Mouse (Mus musculus): ENCODE data around the gene Spsb1. TPM values are rescaled to one million over a fixed set of nuclear protein-coding genes. Genes with fewer than 3 reads are reported as not detected.

The Spsb1 gene
- polyA plus RNA-seq, 1 experiment from 2014 or later = 6.8 TPM

DNA sequence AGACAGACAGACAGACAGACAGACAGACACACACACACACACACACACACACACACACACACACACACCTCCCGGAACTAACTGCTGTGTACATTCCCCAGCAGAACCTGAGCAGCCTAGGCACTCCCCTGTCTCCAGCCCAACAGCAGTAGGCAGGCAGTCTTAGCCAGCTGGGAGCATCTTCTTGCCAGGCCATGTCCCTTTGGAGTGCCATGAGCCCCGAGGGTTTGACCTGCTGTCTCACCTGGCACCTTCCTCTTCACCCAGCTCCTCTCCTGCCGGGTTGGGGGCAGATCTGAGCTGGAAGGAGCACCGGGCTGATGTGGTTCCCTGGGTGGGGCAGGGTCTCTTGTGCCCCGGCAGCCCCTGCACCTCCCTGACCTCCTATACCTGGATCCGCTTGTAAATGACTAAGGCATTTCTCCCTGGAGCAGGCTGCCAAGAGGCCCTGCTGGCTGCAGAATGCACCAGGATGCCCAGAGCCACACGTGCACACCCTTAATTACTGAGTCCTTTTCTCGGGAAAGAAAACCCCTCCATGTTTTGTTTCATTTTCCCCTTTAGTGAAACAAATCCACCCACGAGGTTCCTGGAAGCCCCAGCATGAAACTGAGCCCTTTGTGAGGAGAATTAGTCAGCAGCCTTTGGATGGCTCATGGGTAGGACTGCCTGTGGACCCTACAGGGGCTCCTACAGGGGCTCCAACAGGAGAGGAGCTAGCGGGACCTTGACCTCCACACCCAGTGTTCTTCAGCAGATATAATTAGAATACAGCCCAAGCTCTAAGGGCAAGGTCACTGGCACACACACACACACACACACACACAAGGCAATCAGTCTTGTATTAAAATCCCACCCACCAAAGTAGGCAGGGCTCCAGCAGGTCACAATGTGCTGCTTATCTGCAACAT is 11.8 kb downstream of the Spsb1 start:
- ATAC-seq (replicated peaks) = no peak
- peaks cover 22% of the 10 kb centered on the region for H3K4me1 ChIP-seq
- 35% methylated on average over 10 of the region's 10 CpGs for WGBS

DNA sequence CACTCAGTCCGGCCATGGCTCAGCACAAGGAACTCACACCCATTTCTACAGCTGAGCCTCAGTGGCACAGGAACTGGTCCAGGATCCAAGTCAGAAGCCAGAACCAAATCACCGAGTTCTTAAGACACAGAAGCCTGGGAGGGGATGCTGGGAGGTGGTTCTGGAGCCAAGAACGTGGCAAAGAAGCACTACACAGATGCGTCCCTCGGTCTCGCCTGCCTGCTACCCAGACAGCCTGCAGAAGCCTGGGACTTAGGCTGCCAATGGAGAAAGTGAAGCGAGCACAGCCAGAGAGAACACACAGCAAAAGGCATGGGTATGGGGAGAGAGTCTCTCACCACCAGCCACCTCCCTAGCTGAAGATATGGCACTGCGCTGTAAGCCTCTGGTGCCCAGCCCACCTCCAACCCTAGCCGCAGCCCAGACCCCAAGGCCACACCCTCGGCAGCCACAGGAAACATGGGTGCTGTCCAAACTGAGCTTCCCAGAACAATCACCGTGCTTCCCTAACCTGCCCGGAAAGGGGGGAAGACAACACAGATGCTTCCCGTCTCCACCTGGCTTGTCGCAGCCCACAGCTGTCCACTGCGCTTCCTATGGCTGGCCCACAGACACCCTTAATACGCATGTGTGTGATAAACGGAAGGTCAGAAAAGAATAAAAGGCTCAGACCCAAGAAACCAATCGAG is 13.6 kb downstream of the Spsb1 start:
- Histone ChIP-seq H3K36me3 (no peaks in the 10 kb centered on the region), H3K4me2 (replicated peaks) (no peak overlapping the region), H3K4me1 (peaks cover 22% of the 10 kb centered on the region), H3K27ac (replicated peaks) (no peak overlapping the region), H3K27me3 (no peaks in the 10 kb centered on the region), H3K9me3 (no peaks in the 10 kb centered on the region), H3K9ac (replicated peaks) (no peak overlapping the region), H3K4me3 (no peak overlapping the region)
- 76% methylated on average over 18 of the region's 18 CpGs for WGBS
- ATAC-seq (replicated peaks) = no peak

More for the DNA sequence above, 11.8 kb downstream of the Spsb1 start:
- Histone ChIP-seq H3K9ac (replicated peaks) (no peak overlapping the region), H3K36me3 (no peaks in the 10 kb centered on the region), H3K27me3 (no peaks in the 10 kb centered on the region), H3K9me3 (no peaks in the 10 kb centered on the region), H3K4me3 (no peak overlapping the region), H3K27ac (replicated peaks) (no peak overlapping the region), H3K4me2 (replicated peaks) (no peak overlapping the region)

DNA sequence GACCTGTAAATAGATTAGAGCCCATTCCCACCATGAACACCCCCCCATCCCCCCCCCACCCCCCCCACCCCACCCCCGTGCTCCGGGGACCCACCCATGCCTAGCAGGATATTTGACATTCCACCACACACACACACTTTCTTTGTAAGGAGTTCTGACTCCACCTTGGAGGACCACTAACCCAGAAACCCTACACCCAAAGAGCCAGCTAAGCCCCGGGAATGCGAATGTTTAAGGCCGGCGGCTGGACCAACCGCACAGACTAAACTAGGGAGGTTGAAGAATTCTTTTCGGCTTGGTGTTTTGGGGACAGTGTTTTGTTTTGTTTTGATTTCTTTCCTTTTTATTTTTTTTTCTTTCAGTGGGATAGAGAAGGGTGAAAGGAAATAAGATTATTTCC is 16.1 kb downstream of the Spsb1 start:
- H3K27ac ChIP-seq (replicated peaks) = no peak overlapping the region
- no peak overlapping the region for H3K9ac ChIP-seq (replicated peaks)
- no peak for ATAC-seq (replicated peaks)
- no peak overlapping the region for H3K4me3 ChIP-seq
- H3K27me3 ChIP-seq = no peaks in the 10 kb centered on the region
- H3K9me3 ChIP-seq = no peaks in the 10 kb centered on the region
- H3K4me1 ChIP-seq = peaks cover 7% of the 10 kb centered on the region
- no peak overlapping the region for H3K4me2 ChIP-seq (replicated peaks)
- WGBS = 68% methylated on average over 8 of the region's 8 CpGs
- no peaks in the 10 kb centered on the region for H3K36me3 ChIP-seq

DNA sequence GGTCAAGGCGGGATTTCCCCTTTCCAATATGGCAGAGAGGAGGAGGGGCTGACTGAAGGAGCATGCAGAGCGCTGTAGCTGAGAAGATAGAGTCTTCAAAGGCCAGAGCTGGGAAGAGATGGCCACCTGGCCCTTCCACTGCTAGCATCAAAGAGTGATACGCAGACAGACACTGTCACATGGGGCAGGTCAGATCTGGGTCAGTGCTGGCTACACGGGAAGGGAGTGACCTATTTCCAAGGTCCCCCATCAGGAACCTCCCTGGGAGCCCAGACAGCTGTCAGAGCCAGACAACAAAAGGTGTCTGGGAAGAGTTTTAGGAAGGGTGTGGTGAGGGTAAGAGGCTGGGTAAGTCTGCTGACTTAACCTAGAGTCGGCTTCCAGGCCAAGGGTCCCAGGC is 17.9 kb downstream of the Spsb1 start:
- Histone ChIP-seq H3K4me1 (no peaks in the 10 kb centered on the region), H3K36me3 (no peaks in the 10 kb centered on the region), H3K9ac (replicated peaks) (no peak overlapping the region), H3K9me3 (no peaks in the 10 kb centered on the region), H3K4me3 (no peak overlapping the region), H3K4me2 (replicated peaks) (no peak overlapping the region), H3K27ac (replicated peaks) (no peak overlapping the region), H3K27me3 (no peaks in the 10 kb centered on the region)
- WGBS = 75% methylated on average over 5 of the region's 5 CpGs
- no peak for ATAC-seq (replicated peaks)

DNA sequence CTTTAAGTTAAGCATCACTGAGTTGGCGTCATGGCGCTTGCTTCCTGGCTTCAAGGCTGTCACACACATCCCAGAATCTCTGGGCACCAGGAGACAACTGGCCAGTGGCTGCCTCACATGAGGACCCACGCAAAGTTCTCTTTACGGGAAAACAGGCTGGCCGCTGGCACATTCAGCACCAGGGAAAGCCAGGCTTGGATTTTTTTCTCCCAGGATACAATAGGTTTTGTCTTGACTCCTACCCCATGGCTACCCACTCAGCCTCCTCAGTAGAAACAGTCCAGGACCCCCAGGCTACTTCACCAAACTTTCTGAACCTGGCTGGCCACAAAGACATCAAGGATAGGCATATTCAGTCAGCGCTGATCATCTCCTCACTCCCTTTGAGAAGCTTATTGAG is 19.4 kb downstream of the Spsb1 start:
- WGBS = 88% methylated on average over 6 of the region's 6 CpGs
- H3K9ac ChIP-seq (replicated peaks) = no peak overlapping the region
- no peaks in the 10 kb centered on the region for H3K36me3 ChIP-seq
- no peak for ATAC-seq (replicated peaks)
- H3K27me3 ChIP-seq = no peaks in the 10 kb centered on the region
- no peaks in the 10 kb centered on the region for H3K4me1 ChIP-seq
- H3K4me3 ChIP-seq = no peak overlapping the region
- H3K27ac ChIP-seq (replicated peaks) = no peak overlapping the region
- no peaks in the 10 kb centered on the region for H3K9me3 ChIP-seq
- H3K4me2 ChIP-seq (replicated peaks) = no peak overlapping the region

DNA sequence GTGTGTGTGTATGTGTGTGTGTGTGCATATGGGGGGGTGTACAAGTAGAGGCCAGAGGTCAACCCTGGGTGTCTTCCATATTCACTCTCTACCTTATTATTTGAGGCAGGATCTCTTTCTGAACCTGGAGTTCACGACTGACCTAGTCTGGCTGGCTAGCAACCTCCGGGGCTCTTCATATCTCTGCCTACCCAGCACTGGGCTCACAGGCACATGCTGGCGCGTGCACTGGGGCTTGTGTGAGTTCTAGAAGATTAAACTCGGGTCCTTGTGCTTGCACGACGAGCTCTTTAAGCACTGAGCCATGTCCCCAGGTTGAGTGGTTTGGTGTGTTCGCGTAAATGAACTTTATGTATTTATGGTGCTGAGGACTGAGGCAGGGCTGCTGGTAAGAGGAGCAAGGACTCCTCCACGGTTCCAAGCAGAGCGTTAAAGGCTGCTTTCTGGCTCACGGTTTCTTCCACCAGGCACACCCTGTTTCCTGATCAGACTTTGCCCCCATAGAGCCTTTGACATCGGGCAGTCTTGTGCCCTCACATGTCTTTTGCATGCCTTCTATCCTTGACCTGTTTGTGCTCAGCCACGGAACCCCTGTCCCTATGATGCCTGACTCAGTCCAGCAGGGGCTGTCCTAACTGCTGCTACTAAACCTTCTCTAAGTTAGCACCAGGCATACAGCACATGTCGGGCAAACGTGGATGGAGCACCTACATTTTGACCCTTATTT is 21.2 kb downstream of the Spsb1 start:
- 89% methylated on average over 16 of the region's 16 CpGs for WGBS
- no peaks in the 10 kb centered on the region for H3K9me3 ChIP-seq
- H3K4me3 ChIP-seq = no peak overlapping the region
- H3K27me3 ChIP-seq = no peaks in the 10 kb centered on the region
- ATAC-seq (replicated peaks) = no peak
- H3K9ac ChIP-seq (replicated peaks) = no peak overlapping the region
- no peak overlapping the region for H3K4me2 ChIP-seq (replicated peaks)
- no peaks in the 10 kb centered on the region for H3K36me3 ChIP-seq
- no peak overlapping the region for H3K27ac ChIP-seq (replicated peaks)
- H3K4me1 ChIP-seq = no peaks in the 10 kb centered on the region

DNA sequence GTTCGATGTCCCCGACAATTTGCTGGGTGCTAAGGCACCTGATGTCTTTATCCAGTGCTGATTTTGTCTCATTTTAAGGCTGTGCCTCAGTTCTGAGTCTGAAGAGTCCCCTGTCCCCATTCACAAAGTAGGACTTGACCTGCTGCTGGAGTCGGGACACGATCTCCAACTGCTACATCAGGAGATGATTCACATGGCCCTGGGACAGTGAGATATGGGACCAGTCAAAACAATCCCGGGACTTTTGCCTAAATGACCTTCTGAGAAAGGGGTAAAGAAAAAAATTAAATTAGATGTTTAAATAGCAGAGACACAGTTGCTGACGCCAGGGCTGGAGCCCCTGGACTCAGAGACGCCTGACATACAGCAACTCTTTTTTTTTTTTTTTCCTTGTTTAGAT is 21.8 kb downstream of the Spsb1 start:
- Histone ChIP-seq H3K9ac (replicated peaks) (no peak overlapping the region), H3K27ac (replicated peaks) (no peak overlapping the region), H3K9me3 (no peaks in the 10 kb centered on the region), H3K4me2 (replicated peaks) (no peak overlapping the region), H3K4me3 (no peak overlapping the region), H3K36me3 (no peaks in the 10 kb centered on the region), H3K4me1 (no peaks in the 10 kb centered on the region), H3K27me3 (no peaks in the 10 kb centered on the region)
- WGBS = 92% methylated on average over 7 of the region's 7 CpGs
- ATAC-seq (replicated peaks) = no peak

DNA sequence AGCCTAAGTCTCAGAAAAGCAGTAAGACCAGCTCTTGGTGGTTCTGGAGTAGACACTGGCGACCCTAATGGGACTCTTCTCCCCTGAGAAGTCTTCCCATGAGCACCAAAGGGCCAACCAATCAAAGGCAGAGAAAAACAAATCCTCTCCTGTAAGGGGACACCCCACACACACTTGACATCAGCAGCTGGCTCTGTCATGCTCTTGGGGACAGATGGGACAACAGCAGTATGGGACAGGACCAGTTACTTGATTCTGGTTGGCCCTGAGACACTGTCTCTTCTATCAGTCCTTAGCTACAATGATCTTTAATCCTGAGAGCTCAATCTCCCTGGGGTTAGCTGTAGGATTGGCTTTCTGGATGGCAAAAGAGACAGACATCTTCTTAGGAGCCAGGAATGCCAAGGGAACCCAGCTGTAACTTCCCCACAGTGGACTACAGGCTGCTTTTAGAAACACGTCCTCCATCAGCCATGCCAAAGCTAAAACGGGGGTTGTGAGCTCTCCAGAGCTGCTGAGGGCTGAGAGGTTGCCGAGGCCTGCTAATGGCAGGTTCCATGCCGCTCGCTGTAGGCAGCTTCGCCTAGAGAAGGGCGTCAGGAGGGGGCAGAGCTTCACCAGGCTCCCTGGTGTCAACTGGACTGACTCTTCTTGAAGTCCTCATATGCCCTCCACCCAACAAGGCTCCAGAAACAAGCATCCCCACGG is 22.6 kb downstream of the Spsb1 start:
- no peaks in the 10 kb centered on the region for H3K36me3 ChIP-seq
- H3K4me1 ChIP-seq = no peaks in the 10 kb centered on the region
- no peak overlapping the region for H3K4me2 ChIP-seq (replicated peaks)
- H3K27ac ChIP-seq (replicated peaks) = no peak overlapping the region
- no peak overlapping the region for H3K4me3 ChIP-seq
- ATAC-seq (replicated peaks) = no peak
- H3K27me3 ChIP-seq = no peaks in the 10 kb centered on the region
- no peaks in the 10 kb centered on the region for H3K9me3 ChIP-seq
- H3K9ac ChIP-seq (replicated peaks) = no peak overlapping the region
- 84% methylated on average over 9 of the region's 9 CpGs for WGBS

DNA sequence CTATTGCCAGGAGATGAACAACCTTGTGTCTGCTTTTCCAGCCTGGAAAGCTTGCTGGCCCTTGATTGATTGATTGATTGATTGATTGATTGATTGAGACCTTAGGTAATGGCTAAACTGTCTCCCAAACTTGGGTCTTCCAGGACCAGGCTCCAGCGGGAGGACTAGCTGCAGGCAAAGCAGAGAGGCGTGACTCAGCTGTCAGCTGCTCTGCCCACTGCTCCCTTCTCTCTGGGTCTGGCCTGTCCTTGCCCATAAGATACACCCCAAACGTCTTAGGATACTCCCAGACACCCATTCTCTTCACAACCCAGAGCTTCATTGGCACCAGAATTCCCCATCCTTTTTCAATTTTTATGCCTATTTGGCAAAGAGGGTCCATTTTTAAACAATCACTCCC is 24.1 kb downstream of the Spsb1 start:
- Histone ChIP-seq H3K36me3 (no peaks in the 10 kb centered on the region), H3K9ac (replicated peaks) (no peak overlapping the region), H3K4me2 (replicated peaks) (no peak overlapping the region), H3K27me3 (no peaks in the 10 kb centered on the region), H3K4me3 (no peak overlapping the region), H3K4me1 (no peaks in the 10 kb centered on the region), H3K27ac (replicated peaks) (no peak overlapping the region), H3K9me3 (no peaks in the 10 kb centered on the region)
- 75% methylated on average over 3 of the region's 3 CpGs for WGBS
- no peak for ATAC-seq (replicated peaks)

DNA sequence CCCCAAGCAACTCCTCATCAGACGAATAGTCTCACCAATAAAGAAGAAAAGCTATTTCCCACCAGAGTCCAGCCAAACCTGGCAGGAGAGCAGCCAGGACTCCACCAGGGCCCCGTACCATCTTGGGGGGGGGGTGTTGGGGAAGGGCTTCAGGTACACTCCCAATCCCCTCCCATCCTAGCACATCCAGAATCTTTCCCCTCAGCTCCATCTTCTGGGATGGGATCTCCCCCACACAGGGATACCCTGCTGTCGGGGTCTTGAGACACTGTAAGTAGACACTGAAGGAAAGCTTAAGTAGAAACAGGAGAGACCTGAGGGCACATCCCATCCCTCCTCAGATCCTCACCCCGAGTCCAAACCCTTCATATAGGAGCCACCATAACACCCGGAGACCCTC is 31.8 kb downstream of the Spsb1 start:
- H3K4me2 ChIP-seq (replicated peaks) = no peak overlapping the region
- WGBS = 77% methylated on average over 4 of the region's 5 CpGs
- no peaks in the 10 kb centered on the region for H3K36me3 ChIP-seq
- no peak for ATAC-seq (replicated peaks)
- H3K4me1 ChIP-seq = peaks cover 14% of the 10 kb centered on the region
- no peak overlapping the region for H3K4me3 ChIP-seq
- no peak overlapping the region for H3K27ac ChIP-seq (replicated peaks)
- no peak overlapping the region for H3K9ac ChIP-seq (replicated peaks)
- no peaks in the 10 kb centered on the region for H3K27me3 ChIP-seq
- H3K9me3 ChIP-seq = no peaks in the 10 kb centered on the region

DNA sequence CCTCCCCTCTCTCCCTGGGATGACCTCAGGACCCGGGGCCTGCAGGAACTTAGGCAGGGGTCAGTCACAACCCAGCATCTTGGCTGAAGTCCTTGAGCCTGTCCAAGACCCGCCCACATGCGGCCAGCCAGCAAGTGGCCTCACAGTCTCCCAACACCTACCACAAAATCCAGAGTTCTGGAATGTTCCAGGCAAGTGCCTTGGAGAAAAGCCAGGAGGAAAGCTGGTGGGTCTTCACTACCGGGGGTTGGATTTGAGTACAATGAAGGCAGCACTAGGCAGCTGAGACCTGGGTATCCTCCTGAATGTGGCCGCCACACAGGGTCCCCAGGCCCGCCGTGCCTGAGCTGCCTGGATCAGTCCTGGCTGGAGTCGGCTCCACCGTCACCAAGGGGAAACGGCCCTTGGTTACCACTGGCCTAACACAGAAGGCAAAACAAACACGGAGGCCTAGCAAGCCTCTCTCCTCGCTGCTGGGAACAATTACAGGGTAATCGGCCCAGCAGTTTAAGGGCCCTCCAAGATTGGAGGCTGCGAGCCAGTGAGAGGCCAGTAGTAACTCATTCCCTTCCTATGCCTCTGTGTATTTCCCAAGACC is 32.6 kb downstream of the Spsb1 start:
- ATAC-seq (replicated peaks) = 0 out of 2 replicates have a peak, but pooled peaks have one; percentile 53

More for the DNA sequence above, 32.6 kb downstream of the Spsb1 start:
- no peaks in the 10 kb centered on the region for H3K9me3 ChIP-seq
- peak overlapping the region; percentile 37 for H3K27ac ChIP-seq (replicated peaks)
- no peak overlapping the region for H3K4me3 ChIP-seq
- H3K27me3 ChIP-seq = no peaks in the 10 kb centered on the region
- H3K4me2 ChIP-seq (replicated peaks) = no peak overlapping the region
- 51% methylated on average over 14 of the region's 14 CpGs for WGBS
- H3K36me3 ChIP-seq = no peaks in the 10 kb centered on the region
- H3K9ac ChIP-seq (replicated peaks) = no peak overlapping the region
- H3K4me1 ChIP-seq = peaks cover 14% of the 10 kb centered on the region

Measured in forebrain, embryonic 15.5 days (tissue).